Mouse (Mus musculus): ENCODE measurements at regions not wholly inside any gene's neighbourhood (a gene's known extent, or its start where the extent isn't known, plus 50 kb on each side); places are given as distances from the start of the nearest gene placed in this dataset.
"Not testable (repeated sequence)": the region's sequence is repeated elsewhere in the genome, so short reads cannot be mapped to it uniquely, and the experiment has no call there.

GRCm38 (mm10) chr4:84157911-84158647, 517.0 kb downstream of the Bnc2 start:
- DNase-seq (ENCODE audit: low read depth, low spot score) = no peak

GRCm38 (mm10) chr4:84163362-84163761, 511.7 kb downstream of the Bnc2 start:
- no peak for DNase-seq (ENCODE audit: low read depth, low spot score)

GRCm38 (mm10) chr4:84165256-84165655, 509.8 kb downstream of the Bnc2 start:
- DNase-seq (ENCODE audit: low read depth, low spot score) = no peak

GRCm38 (mm10) chr4:84172841-84173240, 502.2 kb downstream of the Bnc2 start:
- DNase-seq (ENCODE audit: low read depth, low spot score) = peak; percentile 29

- DNase-seq (ENCODE audit: low read depth, low spot score) = no peak
Observed at GRCm38 (mm10) chr4:84173441-84173840, 501.6 kb downstream of the Bnc2 start.

- not testable (repeated sequence) for DNase-seq (ENCODE audit: low read depth, low spot score)
Observed at GRCm38 (mm10) chr4:84176457-84176856, 498.6 kb downstream of the Bnc2 start.

- no peak for DNase-seq (ENCODE audit: low read depth, low spot score)
Observed at GRCm38 (mm10) chr4:84177827-84178226, 497.2 kb downstream of the Bnc2 start.

- no peak for DNase-seq (ENCODE audit: low read depth, low spot score)
Observed at GRCm38 (mm10) chr4:84184436-84184835, 490.6 kb downstream of the Bnc2 start.

- DNase-seq (ENCODE audit: low read depth, low spot score) = no peak
Observed at GRCm38 (mm10) chr4:84184844-84185243, 490.2 kb downstream of the Bnc2 start.

GRCm38 (mm10) chr4:84189315-84189714, 485.8 kb downstream of the Bnc2 start:
- no peak for DNase-seq (ENCODE audit: low read depth, low spot score)

GRCm38 (mm10) chr4:84191303-84191702, 483.8 kb downstream of the Bnc2 start:
- DNase-seq (ENCODE audit: low read depth, low spot score) = no peak

- DNase-seq (ENCODE audit: low read depth, low spot score) = no peak
Observed at GRCm38 (mm10) chr4:84192301-84192700, 482.8 kb downstream of the Bnc2 start.

GRCm38 (mm10) chr4:84196732-84197131, 478.3 kb downstream of the Bnc2 start:
- no peak for DNase-seq (ENCODE audit: low read depth, low spot score)

- DNase-seq (ENCODE audit: low read depth, low spot score) = no peak
Observed at GRCm38 (mm10) chr4:84198176-84198575, 476.9 kb downstream of the Bnc2 start.

GRCm38 (mm10) chr4:84199181-84199656, 475.9 kb downstream of the Bnc2 start:
- DNase-seq (ENCODE audit: low read depth, low spot score) = no peak

GRCm38 (mm10) chr4:84201001-84201400, 474.1 kb downstream of the Bnc2 start:
- no peak for DNase-seq (ENCODE audit: low read depth, low spot score)

GRCm38 (mm10) chr4:84202231-84202630, 472.8 kb downstream of the Bnc2 start:
- no peak for DNase-seq (ENCODE audit: low read depth, low spot score)

- DNase-seq (ENCODE audit: low read depth, low spot score) = no peak
Observed at GRCm38 (mm10) chr4:84203680-84204079, 471.4 kb downstream of the Bnc2 start.

GRCm38 (mm10) chr4:84204777-84205176, 470.3 kb downstream of the Bnc2 start:
- no peak for DNase-seq (ENCODE audit: low read depth, low spot score)

GRCm38 (mm10) chr4:84208175-84208574, 466.9 kb downstream of the Bnc2 start:
- DNase-seq (ENCODE audit: low read depth, low spot score) = no peak

GRCm38 (mm10) chr4:84209538-84209937, 465.5 kb downstream of the Bnc2 start:
- no peak for DNase-seq (ENCODE audit: low read depth, low spot score)

GRCm38 (mm10) chr4:84211311-84211875, 463.7 kb downstream of the Bnc2 start:
- no peak for DNase-seq (ENCODE audit: low read depth, low spot score)

- DNase-seq (ENCODE audit: low read depth, low spot score) = no peak
Observed at GRCm38 (mm10) chr4:84212004-84212403, 463.1 kb downstream of the Bnc2 start.

Data from embryo, embryonic 11.5 days (tissue).